Mouse (Mus musculus): Measurements from ENCODE around the gene Alpk3.

DNA sequence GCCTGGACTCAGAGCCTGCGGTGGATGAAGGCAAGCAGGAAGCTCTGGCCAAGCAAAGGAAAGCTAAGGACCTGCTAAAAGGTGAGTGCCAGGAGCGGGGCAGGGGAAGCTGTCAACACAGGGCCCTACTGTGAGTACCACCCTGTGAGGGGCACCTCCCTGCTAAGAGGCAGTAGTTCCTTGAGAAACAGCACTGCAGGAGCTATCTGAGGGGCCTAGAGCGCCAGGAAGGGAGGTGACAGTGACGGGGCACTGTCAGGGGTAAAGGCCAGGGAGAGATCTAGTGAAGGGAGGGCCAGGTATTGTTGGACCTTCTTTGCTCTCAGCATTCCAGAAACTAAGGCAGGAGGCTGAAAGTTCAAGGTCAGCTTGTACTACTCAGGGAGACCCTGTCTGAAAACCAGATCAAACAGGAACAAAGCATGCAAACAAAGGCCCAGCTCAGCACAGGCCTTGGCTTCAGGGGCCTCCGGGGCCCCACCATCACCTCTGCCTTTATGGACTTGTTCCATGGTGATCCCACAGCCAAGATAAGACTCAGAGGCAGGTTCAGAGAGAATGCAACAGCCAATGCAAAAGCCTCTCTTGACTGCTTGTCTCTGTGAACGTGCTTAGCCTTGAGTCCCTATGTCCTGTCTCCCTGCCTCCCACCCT lies 36.8 kb downstream of the Alpk3 start:
- TF ChIP-seq FLI1 (IDR thresholded peaks at IDR 0.05; ENCODE audit: low read length) (no peak), GATA1 (IDR thresholded peaks at IDR 0.05; ENCODE audit: borderline replicate concordance, low read length) (no peak)

Measured in megakaryocyte, embryonic 14.5 days (primary cell).